Mouse (Mus musculus): ENCODE results near the gene Clec12b.

GRCm38 (mm10) chr6:129434239-129434638, 48.6 kb upstream of the Clec12b start:
- TF ChIP-seq CTCF (conservative IDR thresholded peaks at IDR 0.05; ENCODE audit: low read length) (no peak), POU5F1 (IDR thresholded peaks at IDR 0.05; ENCODE audit: borderline replicate concordance, low read length) (no peak), NANOG (IDR thresholded peaks at IDR 0.05; ENCODE audit: borderline replicate concordance, low read length) (no peak)
